Mouse (Mus musculus) liver, adult 2 months (tissue): ENCODE measurements around the gene Hexim2.

ENCODE experiments used
- CTCF ChIP-seq: fragments of 200-500 bp; IDR thresholded peaks from 2 replicates; pipeline ENCODE4 v1.5.1; 2011; ENCODE audit warnings: low read depth, low read length, control low read depth
- POLR2A ChIP-seq: fragments of 200-500 bp; IDR thresholded peaks from 2 replicates; pipeline ENCODE4 v1.6.1; 2011; ENCODE audit warnings: low read length, control low read depth; ENCODE audit not compliant: insufficient read depth; ENCODE audit errors: extremely low read depth

DNA sequence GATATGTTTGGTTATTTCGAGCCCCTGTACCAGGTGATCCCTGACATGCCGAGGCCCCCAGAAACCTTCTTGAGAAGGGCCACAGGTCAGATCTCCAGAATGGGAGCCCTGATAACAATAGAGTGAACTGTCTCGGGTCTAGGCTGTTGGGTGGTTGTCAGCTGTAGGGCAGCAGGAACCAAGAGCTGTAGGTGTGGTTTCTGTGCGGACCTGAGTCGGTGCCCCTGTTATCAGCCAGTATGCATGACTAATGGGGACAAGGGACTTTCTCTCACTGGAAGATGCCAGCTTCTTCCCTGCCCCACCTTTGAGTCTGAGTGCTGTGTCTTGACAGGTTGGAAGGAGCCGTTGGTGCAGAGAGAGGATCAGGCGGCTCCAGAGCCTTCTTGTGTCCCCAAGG lies 27.8 kb upstream of the Hexim2 start:
- TF ChIP-seq POLR2A (no peak), CTCF (no peak)
